Mouse (Mus musculus) stomach, embryonic 14.5 days (tissue): ENCODE results near the gene Hdgf. TPM values are rescaled to one million over a fixed set of nuclear protein-coding genes. Genes with fewer than 3 reads are reported as not detected.

ENCODE experiments used
- ATAC-seq: fragments of 200-750 bp; cut with Nextera tagmentation; 2 replicates; pipeline ENCODE4 v1.8.0; 2017; ENCODE audit warnings: low read depth, moderate TSS enrichment; ENCODE audit not compliant: insufficient number of reproducible peaks, insufficient read depth, low FRiP score
- H3K27ac ChIP-seq: fragments of 300-500 bp; sonication (generic); 2 replicates; pipeline ENCODE4 v1.5.1; 2014; ENCODE audit warnings: mild to moderate bottlenecking, low read length, moderate library complexity, mixed read lengths
- H3K27me3 ChIP-seq: fragments of 300-500 bp; sonication (generic); 2 replicates; pipeline ENCODE4 v1.6.1; 2014; ENCODE audit warnings: low read length, control low read depth, mixed read lengths; ENCODE audit not compliant: control insufficient read depth, insufficient read depth
- H3K36me3 ChIP-seq: fragments of 300-500 bp; sonication (generic); 2 replicates; pipeline ENCODE4 v1.6.1; 2014; ENCODE audit warnings: mild to moderate bottlenecking, control low read depth, low read length, moderate library complexity, mixed read lengths; ENCODE audit not compliant: control insufficient read depth, insufficient read depth
- H3K4me1 ChIP-seq: fragments of 300-500 bp; sonication (generic); 2 replicates; pipeline ENCODE4 v1.6.1; 2014; ENCODE audit warnings: low read length, control low read depth, mixed read lengths; ENCODE audit not compliant: control insufficient read depth, insufficient read depth
- H3K4me2 ChIP-seq: fragments of 300-500 bp; sonication (generic); replicated peaks from 2 replicates; pipeline ENCODE4 v1.6.1; 2014; ENCODE audit warnings: low read depth, low read length, control low read depth
- H3K4me3 ChIP-seq: fragments of 300-500 bp; sonication (generic); 2 replicates; pipeline ENCODE4 v1.5.1; 2014; ENCODE audit warnings: low read depth, low read length, control low read depth
- H3K9ac ChIP-seq: fragments of 300-500 bp; sonication (generic); replicated peaks from 2 replicates; pipeline ENCODE4 v1.6.1; 2014; ENCODE audit warnings: low read depth, mild to moderate bottlenecking, control low read depth, low read length, moderate library complexity, mixed read lengths
- H3K9me3 ChIP-seq: fragments of 300-500 bp; sonication (generic); 2 replicates; pipeline ENCODE4 v1.6.1; 2016; ENCODE audit warnings: low read depth, low read length, control low read depth; ENCODE audit not compliant: control insufficient read depth
- WGBS: fragments of 180-500 bp; shearing (Covaris S2); extraction: QIAGEN DNeasy Blood & Tissue Kit; methylation state at CpG from one replicate; pipeline ENCODE4 v1.1.7; 2014; 5-methylcytosine and 5-hydroxymethylcytosine counted together
- polyA plus RNA-seq: library from polyadenylated mRNA; unstranded; fragments of >200 nt; fragmentation: Nextera tagmentation; extraction: Ambion mirVana; gene quantifications from 2 replicates; pipeline ENCODE4 v1.2.1, GENCODE M21; 2014

The Hdgf gene
- polyA plus RNA-seq, 1 experiment from 2014 or later, result 119 TPM

GRCm38 (mm10) chr3:87960586-87961191 is 54.6 kb downstream of the Hdgf start:
- peak; percentile 97 for ATAC-seq
- Histone ChIP-seq H3K4me1 (peaks cover 22% of the 10 kb centered on the region), H3K9ac (peak overlapping the region; percentile 52), H3K9me3 (no peaks in the 10 kb centered on the region), H3K27me3 (no peaks in the 10 kb centered on the region), H3K27ac (peak overlapping the region; percentile 98), H3K4me3 (peak overlapping the region; percentile 35), H3K36me3 (no peaks in the 10 kb centered on the region), H3K4me2 (peak overlapping the region; percentile 66)
- under 1% methylated on average over 27 of the region's 27 CpGs for WGBS

Other genes starting within 250 kb of the Hdgf start
- 0.69 and 1.2 TPM in 2 replicates for gene Lrrc71, start 157.7 kb upstream of the Hdgf start, polyA plus RNA-seq
- gene Ntrk1, start 111.2 kb upstream of the Hdgf start, polyA plus RNA-seq, result 0.88 and 0.97 TPM in 2 replicates
- 0.20 and 0.55 TPM in 2 replicates for gene Insrr, start 109.4 kb upstream of the Hdgf start, polyA plus RNA-seq
- 25.4 and 28.3 TPM in 2 replicates for gene Pear1, start 82.0 kb upstream of the Hdgf start, polyA plus RNA-seq
- 0.17 TPM in 1 of 2 replicates, not detected in the other for gene Sh2d2a, start 59.6 kb upstream of the Hdgf start, polyA plus RNA-seq
- 12.9 and 14.1 TPM in 2 replicates for gene Prcc, start 20.7 kb upstream of the Hdgf start, polyA plus RNA-seq
- 73.5 and 75.5 TPM in 2 replicates for gene Mrpl24, start 13.2 kb downstream of the Hdgf start, polyA plus RNA-seq
- gene Isg20l2, start 24.0 kb downstream of the Hdgf start, polyA plus RNA-seq, result 31.9 and 35.4 TPM in 2 replicates
- gene Rrnad1, start 24.4 kb downstream of the Hdgf start, polyA plus RNA-seq, result 17.9 and 20.0 TPM in 2 replicates
- 30.7 and 44.1 TPM in 2 replicates for gene Crabp2, start 42.3 kb downstream of the Hdgf start, polyA plus RNA-seq
- gene Nes, start 64.8 kb downstream of the Hdgf start, polyA plus RNA-seq, result 10.5 and 10.6 TPM in 2 replicates
- 0.10 and 0.27 TPM in 2 replicates for gene Bcan, start 93.9 kb downstream of the Hdgf start, polyA plus RNA-seq
- gene Hapln2, start 121.3 kb downstream of the Hdgf start, polyA plus RNA-seq, result 0.26 TPM in 1 of 2 replicates, not detected in the other
- 33.7 and 36.0 TPM in 2 replicates for gene Gpatch4, start 136.8 kb downstream of the Hdgf start, polyA plus RNA-seq
- 182 and 196 TPM in 2 replicates for gene Naxe, start 152.2 kb downstream of the Hdgf start, polyA plus RNA-seq
- gene Ttc24, start 172.0 kb downstream of the Hdgf start, polyA plus RNA-seq, result not detected in 2 replicates
- gene Iqgap3, start 175.7 kb downstream of the Hdgf start, polyA plus RNA-seq, result 19.8 and 21.0 TPM in 2 replicates
- gene Mef2d, start 236.1 kb downstream of the Hdgf start, polyA plus RNA-seq, result 19.5 and 20.1 TPM in 2 replicates